Mouse (Mus musculus) E14TG2a.4 (cell line): ENCODE results near the gene Ebf1.

Source experiments
- CTCF ChIP-seq: conservative IDR thresholded peaks from 2 replicates; pipeline ENCODE4 v1.5.1; 2014; ENCODE audit warnings: low read length
- NANOG ChIP-seq: IDR thresholded peaks from 2 replicates; pipeline ENCODE4 v1.6.1; 2014; ENCODE audit warnings: borderline replicate concordance, low read length, mixed read lengths
- POU5F1 ChIP-seq: IDR thresholded peaks from 2 replicates; pipeline ENCODE4 v1.6.1; 2014; ENCODE audit warnings: low read length, borderline replicate concordance

- TF ChIP-seq CTCF (no peak), NANOG (no peak), POU5F1 (no peak)
Observed at GRCm38 (mm10) chr11:44893986-44894385, 276.9 kb downstream of the Ebf1 start.
